Mouse (Mus musculus) liver, embryonic 12.5 days (tissue): ENCODE results near the gene Mettl9. TPM values are rescaled to one million over a fixed set of nuclear protein-coding genes. Genes with fewer than 3 reads are reported as not detected.

Source experiments
- polyA plus RNA-seq: library from polyadenylated mRNA; unstranded; fragments of >200 nt; fragmentation: Nextera tagmentation; extraction: Ambion mirVana; gene quantifications from 2 replicates; pipeline ENCODE4 v1.2.1, GENCODE M21; 2016

Gene Mettl9
- polyA plus RNA-seq, 1 experiment from 2014 or later: 71.8 TPM

Other genes starting within 250 kb of the Mettl9 start
- gene Gm5737, start 222.1 kb upstream of the Mettl9 start, polyA plus RNA-seq: not detected in 2 replicates
- 44.3 and 45.0 TPM in 2 replicates for gene Eef2k, start 191.6 kb upstream of the Mettl9 start, polyA plus RNA-seq
- gene Polr3e, start 116.7 kb upstream of the Mettl9 start, polyA plus RNA-seq: 27.4 and 27.9 TPM in 2 replicates
- 39.3 and 40.8 TPM in 2 replicates for gene Cdr2, start 52.1 kb upstream of the Mettl9 start, polyA plus RNA-seq
- 0.18 TPM in 1 of 2 replicates, not detected in the other for gene Mfsd13b, start 51.9 kb upstream of the Mettl9 start, polyA plus RNA-seq
- 6.6 and 7.6 TPM in 2 replicates for gene Igsf6, start 40.1 kb downstream of the Mettl9 start, polyA plus RNA-seq
- gene Otoa, start 47.2 kb downstream of the Mettl9 start, polyA plus RNA-seq: 0.06 TPM in 1 of 2 replicates, not detected in the other